Mouse (Mus musculus): Measurements from ENCODE around the gene Ash1l.

Ash1l gene

DNA sequence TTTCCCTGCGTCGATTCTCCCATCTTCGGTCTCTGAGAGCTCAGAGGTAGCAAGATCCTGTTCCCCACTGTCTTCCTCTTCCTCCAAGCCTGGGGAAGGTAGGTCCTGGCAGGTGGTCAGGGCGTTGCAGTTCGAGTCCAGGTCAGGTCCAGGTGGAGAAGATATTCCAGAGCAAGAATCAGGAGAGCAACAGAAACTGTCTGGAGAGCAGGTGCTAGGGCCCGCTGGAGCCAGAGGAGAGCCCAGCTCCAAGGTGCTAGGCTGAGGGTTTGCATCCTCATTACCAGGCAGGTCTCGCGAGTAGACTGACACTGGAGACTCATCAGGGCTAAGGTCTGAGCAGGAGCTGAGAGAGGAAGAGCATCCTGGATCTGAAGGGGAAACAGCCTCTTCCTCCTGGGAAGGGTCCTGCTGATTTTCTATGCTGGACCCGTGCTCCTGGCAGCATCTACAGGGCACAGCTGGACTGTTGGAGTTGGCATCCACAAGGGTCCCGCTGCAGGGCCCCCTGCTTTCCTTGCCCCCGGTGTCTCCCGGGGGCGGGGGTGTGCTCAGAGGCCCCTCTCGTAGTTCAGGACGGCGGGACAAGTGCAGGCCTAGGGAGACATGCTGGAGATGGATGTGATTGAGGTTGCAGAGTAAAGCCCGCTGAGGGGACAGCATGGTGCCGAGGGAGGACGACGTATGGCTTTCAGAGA is 141.5 kb downstream of the Ash1l start:
- no peak for DNase-seq (ENCODE audit: low read depth, low spot score)

GRCm38 (mm10) chr3:89092509-89093090 is 142.2 kb downstream of the Ash1l start:
- DNase-seq (ENCODE audit: low read depth, low spot score), result no peak

GRCm38 (mm10) chr3:89093175-89093574 is 142.8 kb downstream of the Ash1l start, which contains the start of gene Rusc1:
Rusc1 (minus strand) TSS chr3:89093311.
- DNase-seq (ENCODE audit: low read depth, low spot score), result no peak

DNA sequence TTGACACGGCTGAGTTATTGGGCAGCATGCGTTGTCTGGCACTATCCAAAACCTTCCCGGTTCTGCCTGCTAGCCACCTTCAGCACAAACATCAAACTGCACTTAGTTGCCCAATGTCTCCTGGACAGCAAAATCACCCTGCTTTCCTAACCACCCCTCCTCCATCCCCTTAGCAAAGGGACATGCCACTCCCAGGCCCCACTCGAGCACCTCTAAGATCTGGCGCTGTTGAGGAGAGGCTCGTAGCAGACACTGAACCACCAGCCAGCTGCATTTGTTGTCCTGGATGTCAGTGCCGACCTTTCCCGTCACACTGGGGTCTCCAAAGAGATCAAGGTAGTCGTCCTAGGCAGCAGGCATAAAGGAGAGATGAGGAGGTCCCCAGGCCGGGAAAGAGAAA is 143.6 kb downstream of the Ash1l start:
- no peak for DNase-seq (ENCODE audit: low read depth, low spot score)

GRCm38 (mm10) chr3:89100811-89101210 is 150.4 kb downstream of the Ash1l start, which contains the start of gene Gm43738:
Gm43738 (minus strand) TSS chr3:89101099.
- DNase-seq (ENCODE audit: low read depth, low spot score), result no peak

DNA sequence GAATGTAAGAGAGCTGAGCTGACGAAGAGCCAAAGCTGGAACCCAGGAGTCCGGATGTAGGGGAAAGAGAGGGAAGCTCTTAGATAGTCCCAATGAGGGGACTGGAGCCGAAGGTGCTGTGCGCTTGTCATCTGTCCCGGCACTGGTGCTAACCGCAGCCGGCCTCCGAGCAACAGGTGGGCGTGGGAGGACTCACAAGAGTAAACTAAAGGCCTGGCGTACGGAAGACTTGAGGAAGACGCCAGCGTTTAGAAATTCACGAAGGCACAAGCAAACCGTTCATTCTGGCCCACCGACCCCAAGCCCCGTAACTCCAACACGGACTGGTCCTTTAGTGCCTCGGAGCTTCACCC is 151.0 kb downstream of the Ash1l start:
- no peak for DNase-seq (ENCODE audit: low read depth, low spot score)

GRCm38 (mm10) chr3:89101812-89102494 is 151.5 kb downstream of the Ash1l start, which contains the start of gene Fdps:
Fdps (minus strand) TSS chr3:89101959.
- peak; percentile 96 for DNase-seq (ENCODE audit: low read depth, low spot score)

DNA sequence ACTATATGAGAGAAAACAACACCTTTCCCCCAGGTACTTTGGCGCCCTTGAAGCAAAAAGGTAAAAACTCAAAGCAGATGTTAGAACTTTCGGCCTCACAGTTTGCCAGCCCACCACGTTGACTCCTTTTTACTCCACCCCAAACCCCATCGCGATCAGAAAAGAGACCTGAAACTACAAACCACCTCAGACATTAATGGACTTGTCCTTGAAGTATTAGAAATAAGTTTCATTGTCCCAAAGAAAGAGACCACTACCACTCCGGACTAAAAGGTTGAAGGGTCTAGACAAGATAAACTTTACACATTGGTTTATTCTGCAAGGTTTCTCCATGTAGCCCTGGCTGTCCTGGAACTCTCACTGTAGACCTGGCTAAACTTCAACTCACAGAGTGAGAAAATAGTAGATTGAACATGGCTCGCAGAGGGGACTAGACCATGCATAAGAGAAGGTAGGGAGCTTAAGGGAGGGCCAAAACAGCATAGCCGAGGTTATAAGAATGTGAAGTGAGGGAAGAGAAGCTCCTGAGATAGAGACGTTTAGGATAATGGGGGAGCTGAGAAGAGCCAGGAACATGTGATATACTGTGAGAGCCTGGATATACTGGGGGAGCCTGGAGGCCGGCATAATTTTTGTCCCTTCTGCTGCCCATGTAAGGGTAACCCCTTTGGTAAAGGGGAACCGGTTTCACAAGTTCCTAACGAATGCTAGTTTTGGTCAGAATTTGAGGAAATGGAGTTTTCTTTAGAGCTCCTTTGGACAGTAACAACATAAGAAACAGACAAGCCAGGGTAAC is 152.3 kb downstream of the Ash1l start:
- DNase-seq (ENCODE audit: low read depth, low spot score), result no peak

GRCm38 (mm10) chr3:89103291-89103595 is 152.8 kb downstream of the Ash1l start:
- DNase-seq (ENCODE audit: low read depth, low spot score), result no peak

DNA sequence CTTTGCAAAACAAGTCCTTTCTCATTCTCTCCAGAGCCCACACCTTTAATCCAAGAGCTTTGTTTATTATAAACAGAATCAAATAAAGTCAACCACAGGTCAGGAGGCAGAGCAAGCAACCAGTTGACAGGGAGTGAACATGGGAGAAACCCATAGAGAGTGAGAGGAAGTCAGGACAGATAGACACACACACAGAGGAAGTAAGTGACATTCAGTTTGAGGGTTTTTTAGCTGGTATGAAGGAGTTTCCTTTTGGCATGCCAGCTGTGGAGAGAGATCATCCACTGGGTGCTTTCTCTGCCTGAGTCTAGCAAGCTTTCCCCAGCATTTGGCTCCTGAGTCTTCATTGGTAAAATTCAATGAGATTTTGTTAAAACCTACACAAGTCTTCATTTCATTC is 156.5 kb downstream of the Ash1l start:
- no peak for DNase-seq (ENCODE audit: low read depth, low spot score)

DNA sequence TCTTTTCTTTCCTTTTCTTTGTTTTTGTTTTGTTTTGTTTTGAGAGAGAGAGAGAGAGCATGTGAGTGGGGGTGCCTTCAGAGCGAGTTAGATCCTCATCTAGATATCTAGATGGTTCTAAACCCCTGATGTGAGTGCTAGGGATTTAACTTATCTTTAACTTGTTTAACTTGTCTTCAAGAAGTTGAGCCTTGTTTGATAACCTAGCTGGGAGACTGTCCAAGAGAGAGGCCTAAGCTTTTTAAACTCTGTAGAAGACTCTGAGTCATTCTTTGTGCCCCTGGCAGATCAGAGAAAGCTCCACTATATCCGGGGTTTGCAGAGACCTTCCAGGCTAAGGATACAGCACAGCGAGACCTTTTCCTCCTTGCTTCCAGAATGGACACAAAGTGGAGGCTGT is 157.1 kb downstream of the Ash1l start:
- no peak for DNase-seq (ENCODE audit: low read depth, low spot score)

DNA sequence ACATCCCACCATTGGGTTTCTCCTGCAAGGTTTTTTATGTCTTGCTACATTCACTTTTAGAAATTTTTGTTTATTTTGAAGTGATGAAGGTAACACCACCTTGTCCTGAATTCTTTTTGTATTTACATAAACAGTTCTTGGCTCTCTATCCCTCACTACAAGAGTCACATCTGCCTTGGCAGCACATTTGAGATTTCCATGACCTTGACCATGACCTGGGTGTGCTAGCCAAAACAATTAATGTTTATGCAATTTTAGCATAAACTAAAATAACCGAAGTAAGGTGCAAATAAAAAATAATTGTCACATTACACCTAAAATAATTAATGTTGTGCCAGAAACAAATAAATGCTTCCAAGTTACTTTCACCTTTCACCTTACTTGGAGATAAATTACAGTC is 157.7 kb downstream of the Ash1l start:
- no peak for DNase-seq (ENCODE audit: low read depth, low spot score)

- no peak for DNase-seq (ENCODE audit: low read depth, low spot score)
Observed at GRCm38 (mm10) chr3:89113058-89113457, 162.6 kb downstream of the Ash1l start.

DNA sequence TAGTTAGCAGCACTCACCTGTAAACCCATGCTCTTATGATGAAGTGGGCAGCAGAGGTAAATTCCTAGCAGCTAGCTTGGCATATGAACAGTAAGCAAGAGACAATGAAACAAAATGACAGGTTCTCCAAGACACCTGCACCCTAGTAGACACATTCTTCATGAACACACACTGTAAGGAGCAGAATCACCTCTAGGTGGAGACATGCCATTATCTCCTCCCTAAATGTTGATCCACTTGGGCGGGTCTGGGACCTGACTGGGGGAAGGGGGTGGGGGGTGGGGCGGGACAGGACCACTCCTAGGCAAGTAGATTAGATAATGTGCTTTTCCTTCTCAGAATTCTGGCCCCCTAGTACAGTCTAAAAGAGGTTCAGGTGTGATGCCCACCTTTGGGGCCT is 165.1 kb downstream of the Ash1l start:
- DNase-seq (ENCODE audit: low read depth, low spot score), result peak; percentile 26

DNA sequence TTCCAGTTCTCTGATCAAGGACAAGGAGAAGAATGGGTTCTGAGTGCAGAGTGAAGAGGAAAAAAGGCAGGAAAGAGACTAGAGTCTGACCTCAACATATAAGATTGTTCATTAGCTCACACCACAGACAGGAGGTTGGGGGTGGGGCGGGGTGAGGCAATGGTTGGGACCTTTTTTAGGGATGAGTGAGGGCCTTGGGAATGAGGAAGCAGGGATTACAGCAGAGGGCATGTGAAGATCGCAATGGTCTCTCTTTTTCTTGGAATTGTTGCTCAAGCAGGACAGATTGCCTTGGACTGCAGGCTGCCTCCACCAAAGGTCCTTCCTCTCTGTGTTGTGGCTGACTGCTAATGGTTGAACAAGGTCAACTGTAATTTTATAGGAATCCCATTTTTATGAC is 172.9 kb downstream of the Ash1l start:
- no peak for DNase-seq (ENCODE audit: low read depth, low spot score)

GRCm38 (mm10) chr3:89124241-89124640 is 173.8 kb downstream of the Ash1l start:
- DNase-seq (ENCODE audit: low read depth, low spot score), result no peak

- no peak for DNase-seq (ENCODE audit: low read depth, low spot score)
Observed at GRCm38 (mm10) chr3:89125981-89126380, 175.6 kb downstream of the Ash1l start.

Measured in retina, adult 2 months (tissue).